Mouse (Mus musculus) heart, embryonic 14.5 days (tissue): ENCODE data around the gene Kirrel2. TPM values are rescaled to one million over a fixed set of nuclear protein-coding genes. Genes with fewer than 3 reads are reported as not detected.
"Not testable (repeated sequence)": the region's sequence is repeated elsewhere in the genome, so short reads cannot be mapped to it uniquely, and the experiment has no call there.

Experiments used
- ATAC-seq: fragments of 200-750 bp; cut with Nextera tagmentation; 2 replicates; pipeline ENCODE4 v1.8.0; 2017; ENCODE audit warnings: low read depth, moderate TSS enrichment; ENCODE audit not compliant: insufficient number of reproducible peaks, insufficient read depth, low FRiP score
- H3K27ac ChIP-seq, 2 experiments: fragments of 200-500 bp in 1 of 2; fragments of 300-500 bp in 1 of 2; sonication (generic) in 1 of 2; replicated peaks in 1 of 2; 2 replicates each; pipeline ENCODE4 v1.5.1; 2012 to 2014; ENCODE audit warnings: low read depth in 2 of 2, low read length in 2 of 2, control low read depth in 1 of 2, mild to moderate bottlenecking in 1 of 2, mixed read lengths in 1 of 2; ENCODE audit not compliant: control insufficient read depth in 1 of 2, insufficient read depth in 1 of 2
- H3K27me3 ChIP-seq: fragments of 300-500 bp; sonication (generic); 2 replicates; pipeline ENCODE4 v1.6.1; 2014; ENCODE audit warnings: mild to moderate bottlenecking, low read length, control low read depth; ENCODE audit not compliant: control insufficient read depth, insufficient read depth
- H3K36me3 ChIP-seq: fragments of 300-500 bp; sonication (generic); 2 replicates; pipeline ENCODE4 v1.6.1; 2014; ENCODE audit warnings: mild to moderate bottlenecking, control low read depth, low read length, mixed read lengths; ENCODE audit not compliant: control insufficient read depth, insufficient read depth
- H3K4me1 ChIP-seq, 2 experiments: fragments of 200-500 bp in 1 of 2; fragments of 300-500 bp in 1 of 2; sonication (generic) in 1 of 2; 2 replicates each; pipeline ENCODE4 v1.6.1; 2012 to 2014; ENCODE audit warnings: low read length in 2 of 2, control low read depth in 1 of 2, mixed read lengths in 1 of 2; ENCODE audit not compliant: control insufficient read depth in 2 of 2, insufficient read depth in 2 of 2
- H3K4me2 ChIP-seq: fragments of 300-500 bp; sonication (generic); 2 replicates; pipeline ENCODE4 v1.6.1; 2014; ENCODE audit warnings: mild to moderate bottlenecking, low read length
- H3K4me3 ChIP-seq, 2 experiments: fragments of 200-500 bp in 1 of 2; fragments of 300-500 bp in 1 of 2; sonication (generic) in 1 of 2; 2 replicates each; pipeline ENCODE4 v1.5.1; 2012 to 2014; ENCODE audit warnings: low read length in 2 of 2, mild to moderate bottlenecking in 2 of 2, control low read depth in 1 of 2, low read depth in 1 of 2, moderate library complexity in 1 of 2; ENCODE audit not compliant: control insufficient read depth in 1 of 2, insufficient read depth in 1 of 2
- H3K9ac ChIP-seq: fragments of 300-500 bp; sonication (generic); 2 replicates; pipeline ENCODE4 v1.6.1; 2014; ENCODE audit warnings: mild to moderate bottlenecking, low read length
- H3K9me3 ChIP-seq: fragments of 300-500 bp; sonication (generic); 2 replicates; pipeline ENCODE4 v1.6.1; 2016; ENCODE audit warnings: low read length, control low read depth; ENCODE audit not compliant: control insufficient read depth
- WGBS: fragments of 180-500 bp; shearing (Covaris S2); extraction: QIAGEN DNeasy Blood & Tissue Kit; methylation state at CpG from one replicate; pipeline ENCODE4 v1.1.7; 2014; 5-methylcytosine and 5-hydroxymethylcytosine counted together
- polyA plus RNA-seq: library from polyadenylated mRNA; unstranded; fragments of >200 nt; fragmentation: Nextera tagmentation; extraction: Ambion mirVana; gene quantifications from 2 replicates; pipeline ENCODE4 v1.2.1, GENCODE M21; 2014

Kirrel2 gene
- 0.05 and 0.26 TPM in 2 replicates for polyA plus RNA-seq

DNA sequence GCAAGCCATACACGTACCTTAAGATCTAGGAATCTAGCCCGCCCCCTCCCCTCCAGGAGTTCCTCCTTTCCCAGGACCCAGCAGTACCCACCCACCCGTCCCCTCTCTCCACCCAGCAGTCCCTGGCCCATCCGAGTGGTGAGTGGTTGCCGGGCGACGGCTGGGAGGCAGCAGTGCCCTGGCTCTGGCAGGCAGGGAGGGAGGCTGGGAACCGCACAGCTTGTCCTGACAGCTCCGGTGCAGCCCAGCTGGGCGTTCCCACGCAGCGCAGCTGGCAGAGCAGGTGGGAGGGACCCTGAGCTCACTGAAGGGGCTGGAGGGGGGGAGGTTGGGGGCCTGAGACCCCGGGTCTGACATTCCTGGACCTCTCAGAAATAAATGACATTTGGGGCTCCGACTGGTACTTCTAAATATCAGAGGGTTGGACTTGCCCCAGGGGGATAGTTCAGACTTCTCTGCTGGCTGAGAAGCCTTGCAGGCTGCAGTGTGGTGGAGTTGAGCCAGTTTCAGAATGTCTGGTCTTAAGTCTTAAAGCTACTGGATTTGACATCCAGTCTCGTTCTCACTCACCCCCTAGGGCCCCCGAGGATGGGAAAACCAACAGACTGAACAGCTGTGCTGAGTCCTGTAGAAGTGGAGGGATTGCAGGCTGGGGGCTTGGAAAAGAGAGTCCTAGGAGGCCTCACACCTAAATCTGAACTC lies at the start of gene Kirrel2, which contains the start of gene Nphs1:
Gene Kirrel2 (minus strand): TSS at position 62 of the 702 bp plus-strand sequence.
Gene Nphs1 (plus strand): TSS at position 687 of the 702 bp plus-strand sequence.
- Histone ChIP-seq H3K4me2 (peak within 1 kb of the TSS; percentile 14), H3K27me3 (peaks cover 97% of the 10 kb centered on the region), H3K9ac (no peak within 1 kb of the TSS), H3K4me1 (peaks cover 0 to 3% of the 10 kb centered on the region in 2 experiments; a peak in 1 of 4 replicates), H3K4me3 (no peak within 1 kb of the TSS; a peak in 1 of 4 replicates), H3K27ac (no peak within 1 kb of the TSS), H3K9me3 (no peaks in the 10 kb centered on the region), H3K36me3 (no peaks in the 10 kb centered on the region)
- ATAC-seq = no peak
- WGBS = 3% methylated on average over 16 of the region's 16 CpGs

DNA sequence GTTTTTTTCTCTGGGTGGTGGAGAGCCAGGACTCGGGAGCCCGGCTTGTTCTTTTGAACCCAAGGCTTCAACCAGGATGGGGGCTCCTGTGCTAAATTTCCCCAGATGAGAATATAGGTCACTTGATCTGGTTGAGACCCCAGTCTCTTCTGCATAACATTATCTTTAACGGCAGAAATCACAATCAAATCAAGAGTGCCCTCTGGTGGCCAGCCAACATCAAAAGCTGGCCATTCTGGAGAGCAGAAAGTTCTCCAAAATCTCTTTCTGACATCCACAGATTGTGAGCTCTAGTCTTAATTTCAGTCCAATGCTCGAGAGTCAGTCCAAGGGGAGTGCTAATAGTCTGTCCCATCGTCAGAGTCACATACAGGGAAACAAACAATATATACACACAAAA lies 43.7 kb upstream of the Kirrel2 start:
- ATAC-seq, H3K27ac ChIP-seq, H3K9me3 ChIP-seq, H3K4me1 ChIP-seq, H3K9ac ChIP-seq, H3K36me3 ChIP-seq, H3K4me2 ChIP-seq, H3K27me3 ChIP-seq, H3K4me3 ChIP-seq: not testable (repeated sequence)
- 78% methylated on average over 5 of the region's 5 CpGs for WGBS

- not testable (repeated sequence) for H3K9me3 ChIP-seq, H3K4me3 ChIP-seq, H3K4me2 ChIP-seq, H3K4me1 ChIP-seq, H3K9ac ChIP-seq, H3K27ac ChIP-seq, ATAC-seq, H3K36me3 ChIP-seq
- 54% methylated on average over 4 of the region's 5 CpGs for WGBS
- peaks cover 13% of the 10 kb centered on the region for H3K27me3 ChIP-seq
Observed at GRCm38 (mm10) chr7:30495506-30496042, 38.1 kb upstream of the Kirrel2 start.

DNA sequence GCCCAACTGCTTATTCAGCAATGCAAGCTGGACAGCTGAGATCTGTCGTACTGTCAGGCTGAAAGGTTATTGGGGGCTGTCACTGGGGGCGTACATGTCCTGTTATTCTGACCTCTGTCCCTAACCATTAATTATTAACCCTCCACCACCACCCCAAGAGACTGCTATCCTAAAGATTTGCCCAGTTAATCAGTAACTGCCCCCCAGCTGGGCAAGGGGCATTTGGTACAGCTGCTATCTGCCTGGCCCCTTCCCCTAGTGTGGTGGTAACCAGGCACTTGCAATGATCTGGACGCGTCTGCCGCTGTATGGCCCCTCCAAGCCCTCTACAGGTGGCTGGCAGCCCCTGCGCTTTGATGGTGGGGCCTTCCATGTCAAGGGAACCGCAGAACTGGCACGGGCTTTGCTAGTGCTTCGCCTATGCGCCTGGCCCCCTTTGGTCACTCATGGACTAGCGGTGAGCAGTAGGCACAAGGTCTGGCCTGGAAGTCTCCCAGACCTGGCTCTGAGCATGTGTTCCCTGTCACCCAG lies 36.0 kb upstream of the Kirrel2 start, which contains the start of gene Prodh2:
Gene Prodh2 (plus strand): TSS at position 222 of the 531 bp plus-strand sequence.
- Histone ChIP-seq H3K27me3 (peaks cover 13% of the 10 kb centered on the region), H3K4me3 (no peak within 1 kb of the TSS), H3K9ac (no peak within 1 kb of the TSS), H3K9me3 (no peaks in the 10 kb centered on the region), H3K36me3 (no peaks in the 10 kb centered on the region), H3K4me1 (no peaks in the 10 kb centered on the region), H3K4me2 (no peak within 1 kb of the TSS), H3K27ac (no peak within 1 kb of the TSS)
- 54% methylated on average over 11 of the region's 11 CpGs for WGBS
- no peak for ATAC-seq

DNA sequence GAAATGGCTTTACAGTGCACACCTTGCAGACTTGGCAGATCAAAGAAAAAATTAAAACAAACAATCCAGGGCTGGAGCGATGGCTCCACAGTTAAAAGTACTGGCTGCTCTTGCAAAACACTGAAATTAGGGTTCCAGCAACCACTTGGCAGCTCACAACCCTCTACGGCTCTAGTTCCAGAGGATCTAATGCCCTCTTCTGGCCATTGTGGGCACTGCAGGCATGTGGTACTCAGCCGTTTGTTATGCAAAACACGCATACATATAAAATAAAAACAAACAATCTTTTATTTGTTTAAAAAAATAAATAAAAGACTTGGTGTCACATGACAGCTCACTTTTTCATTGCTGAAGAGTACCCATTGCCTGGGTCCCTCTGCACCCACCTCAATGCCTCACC lies 35.3 kb upstream of the Kirrel2 start:
- no peak overlapping the region for H3K27ac ChIP-seq

GRCm38 (mm10) chr7:30490957-30491307 lies 33.4 kb upstream of the Kirrel2 start:
- H3K36me3 ChIP-seq = no peaks in the 10 kb centered on the region
- no peak overlapping the region for H3K9ac ChIP-seq
- WGBS = 11% methylated on average over 6 of the region's 6 CpGs
- no peaks in the 10 kb centered on the region for H3K4me1 ChIP-seq
- ATAC-seq = no peak
- no peak overlapping the region for H3K4me3 ChIP-seq
- H3K27ac ChIP-seq = no peak overlapping the region
- H3K9me3 ChIP-seq = no peaks in the 10 kb centered on the region
- peaks cover 13% of the 10 kb centered on the region for H3K27me3 ChIP-seq
- no peak overlapping the region for H3K4me2 ChIP-seq

More for the DNA sequence above, 35.3 kb upstream of the Kirrel2 start:
- Histone ChIP-seq H3K9me3 (no peaks in the 10 kb centered on the region), H3K9ac (no peak overlapping the region), H3K36me3 (no peaks in the 10 kb centered on the region), H3K4me2 (no peak overlapping the region), H3K27me3 (peaks cover 13% of the 10 kb centered on the region), H3K4me3 (no peak overlapping the region), H3K4me1 (no peaks in the 10 kb centered on the region)
- no peak for ATAC-seq
- 23% methylated on average over 4 of the region's 4 CpGs for WGBS

GRCm38 (mm10) chr7:30490251-30490956 lies 32.9 kb upstream of the Kirrel2 start:
- H3K27me3 ChIP-seq = peaks cover 13% of the 10 kb centered on the region
- WGBS = 27% methylated on average over 16 of the region's 16 CpGs
- no peak for ATAC-seq

More at GRCm38 (mm10) chr7:30490251-30490956, 32.9 kb upstream of the Kirrel2 start:
- no peaks in the 10 kb centered on the region for H3K9me3 ChIP-seq
- no peak overlapping the region for H3K4me3 ChIP-seq
- no peak overlapping the region for H3K9ac ChIP-seq
- no peaks in the 10 kb centered on the region for H3K36me3 ChIP-seq
- no peaks in the 10 kb centered on the region for H3K4me1 ChIP-seq
- H3K4me2 ChIP-seq = no peak overlapping the region
- H3K27ac ChIP-seq = no peak overlapping the region
